Mouse (Mus musculus) kidney, embryonic 14.5 days (tissue): ENCODE results near the gene Olfr556. TPM values are rescaled to one million over a fixed set of nuclear protein-coding genes. Genes with fewer than 3 reads are reported as not detected.
"Not testable (repeated sequence)": the region's sequence is repeated elsewhere in the genome, so short reads cannot be mapped to it uniquely, and the experiment has no call there.

Source experiments
- ATAC-seq: fragments of 200-750 bp; cut with Nextera tagmentation; 2 replicates; pipeline ENCODE4 v1.8.0; 2017; ENCODE audit warnings: moderate number of reproducible peaks, mild to moderate bottlenecking, moderate TSS enrichment, moderate library complexity; ENCODE audit not compliant: low FRiP score, low TSS enrichment
- H3K27ac ChIP-seq: fragments of 300-500 bp; sonication (generic); 2 replicates; pipeline ENCODE4 v1.5.1; 2014; ENCODE audit warnings: low read depth, mild to moderate bottlenecking, low read length, moderate library complexity, mixed read lengths
- H3K27me3 ChIP-seq: fragments of 300-500 bp; sonication (generic); 2 replicates; pipeline ENCODE4 v1.6.1; 2014; ENCODE audit warnings: mild to moderate bottlenecking, low read length; ENCODE audit not compliant: control insufficient read depth, insufficient read depth
- H3K36me3 ChIP-seq: fragments of 300-500 bp; sonication (generic); 2 replicates; pipeline ENCODE4 v1.6.1; 2014; ENCODE audit warnings: low read length, mixed read lengths; ENCODE audit not compliant: control insufficient read depth, insufficient read depth
- H3K4me1 ChIP-seq: fragments of 300-500 bp; sonication (generic); 2 replicates; pipeline ENCODE4 v1.6.1; 2014; ENCODE audit warnings: low read length, mixed read lengths; ENCODE audit not compliant: control insufficient read depth, insufficient read depth
- H3K4me2 ChIP-seq: fragments of 300-500 bp; sonication (generic); replicated peaks from 2 replicates; pipeline ENCODE4 v1.6.1; 2014; ENCODE audit warnings: low read depth, mild to moderate bottlenecking, low read length
- H3K4me3 ChIP-seq: fragments of 300-500 bp; sonication (generic); 2 replicates; pipeline ENCODE4 v1.5.1; 2014; ENCODE audit warnings: mild to moderate bottlenecking, low read length
- H3K9ac ChIP-seq: fragments of 300-500 bp; sonication (generic); 2 replicates; pipeline ENCODE4 v1.6.1; 2014; ENCODE audit warnings: low read depth, mild to moderate bottlenecking, low read length, moderate library complexity
- H3K9me3 ChIP-seq: fragments of 300-500 bp; sonication (generic); 2 replicates; pipeline ENCODE4 v1.6.1; 2016; ENCODE audit warnings: low read length; ENCODE audit not compliant: control insufficient read depth
- WGBS: fragments of 180-500 bp; shearing (Covaris S2); extraction: QIAGEN DNeasy Blood & Tissue Kit; methylation state at CpG from one replicate; pipeline ENCODE4 v1.1.7; 2014; 5-methylcytosine and 5-hydroxymethylcytosine counted together
- polyA plus RNA-seq: library from polyadenylated mRNA; unstranded; fragments of >200 nt; fragmentation: Nextera tagmentation; extraction: Ambion mirVana; gene quantifications from 2 replicates; pipeline ENCODE4 v1.2.1, GENCODE M21; 2014

Gene Olfr556
- not detected in 2 replicates for polyA plus RNA-seq

DNA sequence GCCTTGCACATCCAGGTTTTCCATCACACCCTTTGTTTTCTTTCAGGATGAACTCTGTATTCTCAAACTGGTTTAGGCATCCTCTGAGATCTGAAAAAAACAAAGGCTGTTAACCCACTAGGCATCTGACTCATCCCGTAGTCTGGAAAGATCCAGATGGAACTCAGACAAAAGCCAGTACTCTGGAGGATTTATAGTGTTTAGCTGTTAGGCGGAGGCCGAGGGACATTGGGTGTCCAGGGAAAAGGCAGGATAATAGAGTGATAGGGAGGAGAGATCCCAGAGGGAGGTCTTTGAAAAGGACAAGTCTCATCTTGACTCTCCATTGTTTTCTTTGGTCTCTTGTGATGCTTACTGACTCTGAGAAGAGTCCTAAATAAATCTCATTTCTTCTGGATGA lies at the start of gene Olfr556:
Olfr556 (plus strand) TSS at position 301 of the 400 bp plus-strand sequence.
- no peak within 1 kb of the TSS for H3K4me2 ChIP-seq
- ATAC-seq = no peak

GRCm38 (mm10) chr7:102618118-102618517 lies 46.6 kb upstream of the Olfr556 start, which contains the start of gene Olfr553:
Olfr553 (minus strand) TSS chr7:102618218.
- Histone ChIP-seq H3K4me1 (no peaks in the 10 kb centered on the region), H3K4me2 (no peak within 1 kb of the TSS), H3K4me3 (no peak within 1 kb of the TSS), H3K27ac (no peak within 1 kb of the TSS), H3K9ac (no peak within 1 kb of the TSS), H3K9me3 (no peaks in the 10 kb centered on the region), H3K36me3 (no peaks in the 10 kb centered on the region), H3K27me3 (no peaks in the 10 kb centered on the region)
- ATAC-seq = no peak

More for the DNA sequence above, at the start of gene Olfr556:
- Histone ChIP-seq H3K27me3 (no peaks in the 10 kb centered on the region), H3K27ac (no peak within 1 kb of the TSS), H3K4me3 (no peak within 1 kb of the TSS), H3K4me1 (no peaks in the 10 kb centered on the region), H3K9ac (no peak within 1 kb of the TSS), H3K36me3 (no peaks in the 10 kb centered on the region), H3K9me3 (no peaks in the 10 kb centered on the region)
- WGBS = 54% methylated on average over 3 of the region's 3 CpGs

DNA sequence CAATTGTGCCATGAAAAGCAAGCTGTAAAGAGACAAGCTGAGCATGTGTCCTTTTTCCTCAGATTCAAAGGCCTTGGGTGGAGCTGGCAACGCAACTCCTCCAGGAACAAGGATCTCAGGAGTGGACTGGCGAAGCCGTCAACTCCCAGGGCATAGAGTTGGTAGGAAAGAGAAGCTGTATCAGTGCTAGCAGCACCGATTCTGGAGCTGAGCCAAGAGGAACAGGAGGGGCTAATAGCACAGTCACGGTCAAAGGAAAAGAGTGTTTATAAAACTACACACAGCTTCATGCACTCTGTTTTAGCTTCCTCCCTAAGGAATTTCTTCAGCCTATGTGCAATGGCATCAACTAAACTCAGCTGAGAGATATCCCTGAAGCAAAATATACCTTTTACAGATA lies 45.1 kb upstream of the Olfr556 start:
- Histone ChIP-seq H3K4me3 (no peak overlapping the region), H3K4me2 (no peak overlapping the region), H3K27me3 (no peaks in the 10 kb centered on the region), H3K9me3 (no peaks in the 10 kb centered on the region), H3K4me1 (no peaks in the 10 kb centered on the region), H3K9ac (no peak overlapping the region), H3K27ac (no peak overlapping the region), H3K36me3 (no peaks in the 10 kb centered on the region)
- ATAC-seq = no peak
- WGBS = 67% methylated on average over 5 of the region's 5 CpGs

- not testable (repeated sequence) for H3K9ac ChIP-seq, H3K27ac ChIP-seq, ATAC-seq, H3K4me2 ChIP-seq, H3K4me3 ChIP-seq, H3K9me3 ChIP-seq, H3K4me1 ChIP-seq, H3K27me3 ChIP-seq, H3K36me3 ChIP-seq
- WGBS = 85% methylated on average over 17 of the region's 19 CpGs
Measured at GRCm38 (mm10) chr7:102620368-102620767, 44.3 kb upstream of the Olfr556 start.

DNA sequence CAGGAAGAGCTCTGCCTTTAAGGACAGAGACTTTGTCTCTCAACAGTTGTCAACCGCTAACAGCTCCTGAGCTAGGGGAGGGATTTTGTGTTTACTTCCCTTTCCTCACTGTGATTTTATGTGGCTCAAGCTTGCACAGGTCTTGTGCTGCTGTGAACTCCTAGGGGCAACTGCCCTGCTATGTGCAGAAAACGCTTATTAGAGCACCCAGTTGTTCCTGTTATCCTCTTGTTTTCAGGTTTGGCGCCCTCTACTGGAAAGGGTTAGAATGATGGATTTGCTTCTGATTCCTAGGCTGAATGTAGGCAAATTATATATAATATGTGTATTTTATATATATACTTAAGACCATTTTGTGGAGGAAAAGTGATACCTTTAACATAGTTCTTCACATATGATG lies 28.0 kb upstream of the Olfr556 start:
- Histone ChIP-seq H3K27me3 (no peaks in the 10 kb centered on the region), H3K4me2 (no peak overlapping the region), H3K36me3 (no peaks in the 10 kb centered on the region), H3K27ac (no peak overlapping the region), H3K4me1 (no peaks in the 10 kb centered on the region), H3K9me3 (no peaks in the 10 kb centered on the region), H3K9ac (no peak overlapping the region), H3K4me3 (no peak overlapping the region)
- ATAC-seq = no peak
- WGBS = 38% methylated on average over 3 of the region's 3 CpGs

- H3K4me1 ChIP-seq = no peaks in the 10 kb centered on the region
- no peak within 1 kb of the TSS for H3K4me2 ChIP-seq
- 75% methylated on average over 1 of the region's 1 CpGs for WGBS
- no peaks in the 10 kb centered on the region for H3K36me3 ChIP-seq
- no peak for ATAC-seq
- H3K27me3 ChIP-seq = no peaks in the 10 kb centered on the region
- no peak within 1 kb of the TSS for H3K27ac ChIP-seq
- H3K4me3 ChIP-seq = no peak within 1 kb of the TSS
- H3K9ac ChIP-seq = no peak within 1 kb of the TSS
- no peaks in the 10 kb centered on the region for H3K9me3 ChIP-seq
Measured at GRCm38 (mm10) chr7:102638132-102638531, 26.6 kb upstream of the Olfr556 start, which contains the start of gene Olfr554. Olfr554 (plus strand) TSS chr7:102638432.

- H3K9ac ChIP-seq, H3K27ac ChIP-seq, H3K36me3 ChIP-seq, H3K4me3 ChIP-seq, H3K4me1 ChIP-seq, H3K4me2 ChIP-seq, H3K9me3 ChIP-seq, ATAC-seq, H3K27me3 ChIP-seq: not testable (repeated sequence)
- WGBS = 86% methylated on average over 4 of the region's 4 CpGs
Measured at GRCm38 (mm10) chr7:102644945-102645344, 19.8 kb upstream of the Olfr556 start.

DNA sequence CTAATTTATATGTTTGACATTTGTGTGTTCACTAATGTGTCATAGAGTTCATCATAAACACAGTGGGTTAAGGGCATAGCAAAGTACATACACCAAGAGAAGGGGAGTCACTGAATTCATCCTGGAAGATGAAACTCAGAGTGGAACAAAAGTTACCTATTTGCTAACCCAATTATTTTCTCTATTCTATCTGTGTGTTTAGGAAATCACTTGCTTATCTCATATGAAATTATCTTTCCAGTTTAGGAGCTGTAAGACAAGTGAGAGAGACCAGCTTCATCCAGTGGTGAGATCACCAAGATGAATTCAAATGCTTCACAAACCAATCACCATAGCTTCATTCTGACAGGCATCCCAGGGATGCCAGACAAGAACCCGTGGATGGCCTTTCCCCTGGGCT lies 6.2 kb upstream of the Olfr556 start, which contains the start of gene Olfr555:
Olfr555 (plus strand) TSS at position 301 of the 400 bp plus-strand sequence.
- no peak for ATAC-seq
- no peak within 1 kb of the TSS for H3K9ac ChIP-seq
- H3K4me1 ChIP-seq = no peaks in the 10 kb centered on the region
- no peak within 1 kb of the TSS for H3K27ac ChIP-seq
- no peak within 1 kb of the TSS for H3K4me3 ChIP-seq
- 95% methylated on average over 1 of the region's 1 CpGs for WGBS
- H3K9me3 ChIP-seq = no peaks in the 10 kb centered on the region
- no peaks in the 10 kb centered on the region for H3K36me3 ChIP-seq
- no peak within 1 kb of the TSS for H3K4me2 ChIP-seq
- H3K27me3 ChIP-seq = no peaks in the 10 kb centered on the region

DNA sequence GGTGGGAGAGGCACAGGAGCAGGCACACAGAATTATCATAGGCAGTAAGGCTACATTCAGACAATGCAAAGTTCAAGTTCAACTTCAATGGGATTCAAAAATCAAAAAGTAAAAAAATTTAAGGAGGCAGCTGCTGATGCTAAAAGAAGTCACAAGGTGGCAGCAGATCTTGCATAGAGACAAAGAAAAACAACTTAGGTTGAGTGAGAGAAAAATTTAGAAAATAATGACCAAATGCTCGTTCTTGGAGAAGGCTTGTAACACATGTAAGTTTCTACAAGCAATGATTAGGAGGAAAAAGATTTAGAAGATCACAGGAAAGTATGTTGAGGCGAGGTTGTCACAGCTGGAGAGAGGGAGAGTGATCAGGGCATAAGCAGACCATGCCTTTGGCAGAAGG lies 679 bp downstream of the Olfr556 start:
- 37% methylated on average over 2 of the region's 2 CpGs for WGBS
- Histone ChIP-seq H3K9me3 (no peaks in the 10 kb centered on the region), H3K27me3 (no peaks in the 10 kb centered on the region)

More for the DNA sequence above, 679 bp downstream of the Olfr556 start:
- H3K36me3 ChIP-seq = no peaks in the 10 kb centered on the region
- H3K4me3 ChIP-seq = no peak overlapping the region
- H3K4me1 ChIP-seq = no peaks in the 10 kb centered on the region
- H3K27ac ChIP-seq = no peak overlapping the region
- no peak for ATAC-seq
- no peak overlapping the region for H3K4me2 ChIP-seq
- no peak overlapping the region for H3K9ac ChIP-seq
